Mouse (Mus musculus) liver, adult 2 months (tissue): ENCODE data around the gene Tssc4.

Source experiments
- CTCF ChIP-seq: fragments of 200-500 bp; IDR thresholded peaks from 2 replicates; pipeline ENCODE4 v1.5.1; 2011; ENCODE audit warnings: low read depth, low read length, control low read depth
- POLR2A ChIP-seq: fragments of 200-500 bp; IDR thresholded peaks from 2 replicates; pipeline ENCODE4 v1.6.1; 2011; ENCODE audit warnings: low read length, control low read depth; ENCODE audit not compliant: insufficient read depth; ENCODE audit errors: extremely low read depth

GRCm38 (mm10) chr7:143075394-143075793, 6.3 kb downstream of the Tssc4 start:
- TF ChIP-seq CTCF (no peak), POLR2A (no peak)
